ENCODE assay signal across 9 mouse cellular contexts in the genomic region with DNA sequence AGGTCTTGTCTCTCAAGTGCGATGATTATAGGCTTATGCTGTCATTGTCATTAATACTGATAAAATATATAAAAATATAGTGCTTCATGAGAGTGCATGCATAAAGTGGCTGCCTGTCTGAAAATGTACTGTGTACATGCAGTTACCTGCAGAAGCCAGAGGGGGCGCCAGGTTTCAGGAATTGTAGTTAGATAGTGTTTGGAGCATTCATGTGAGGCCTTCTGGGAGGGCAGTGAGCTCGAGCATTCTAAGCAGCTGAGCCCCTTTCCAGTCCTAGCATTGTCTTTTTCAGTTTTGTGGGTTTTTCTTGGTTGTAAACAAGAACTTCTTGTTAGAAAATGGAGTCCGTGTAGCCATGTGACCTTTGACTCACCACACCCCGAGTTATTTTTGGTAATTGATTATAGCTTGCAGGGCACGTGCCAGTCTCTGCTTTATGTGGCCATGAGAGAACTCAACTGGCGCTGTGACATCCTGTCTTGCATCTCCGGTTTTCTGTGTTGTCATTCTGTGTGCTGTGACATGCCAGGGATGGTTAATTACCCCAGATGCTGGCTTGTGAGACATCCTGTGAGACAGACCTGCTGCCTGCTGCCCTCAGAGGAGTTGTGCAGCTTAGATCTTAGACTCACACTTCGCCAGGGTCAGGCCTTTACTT. TPM values are rescaled to one million over a fixed set of nuclear protein-coding genes. Genes with fewer than 3 reads are reported as not detected.
DNase-seq lines count a peak whose midpoint lies in the region; ATAC-seq and TF ChIP-seq lines count a peak whose summit lies in the region.
"Had no signal": no experiment of that assay in that cellular context is flagged by ENCODE, and none has a peak within 500 bp of the region (broad histone marks: within the 10 kb centered on the region; RNA-seq: fewer than 3 reads in every experiment).

No protein-coding gene starts in this region.

- no peaks in the 10 kb centered on the region for H3K27me3 ChIP-seq in heart, embryonic 10.5 days (ENCODE audit: insufficient read depth, poor library complexity, severe bottlenecking)
- H3K27me3 ChIP-seq in thymus, adult 2 months (ENCODE audit: control insufficient read depth, insufficient read depth, low read length) = no peaks in the 10 kb centered on the region
- H3K27me3 ChIP-seq in embryonic facial prominence, embryonic 11.5 days (ENCODE audit: control insufficient read depth, insufficient read depth, low read length) = no peaks in the 10 kb centered on the region
- no peaks in the 10 kb centered on the region for H3K27me3 ChIP-seq in midbrain, embryonic 16.5 days (ENCODE audit: control insufficient read depth, insufficient read depth, low read depth, low read length)
- H3K27me3 ChIP-seq: limb, embryonic 15.5 days had no signal

- H3K9ac ChIP-seq in embryonic facial prominence, embryonic 11.5 days (replicated peaks; ENCODE audit: low read length) = no peak overlapping the region
- H3K9ac ChIP-seq in midbrain, embryonic 16.5 days (ENCODE audit: low read depth, low read length) = no peak overlapping the region
- H3K9ac ChIP-seq: limb, embryonic 15.5 days had no signal

- H3K4me1 ChIP-seq in heart, embryonic 10.5 days = no peaks in the 10 kb centered on the region
- no peaks in the 10 kb centered on the region; the same call in 1 of the 2 replicates for H3K4me1 ChIP-seq in thymus, adult 2 months (replicated peaks; ENCODE audit: control insufficient read depth, insufficient read depth, low read length)
- no peaks in the 10 kb centered on the region for H3K4me1 ChIP-seq in embryonic facial prominence, embryonic 11.5 days (ENCODE audit: control insufficient read depth, insufficient read depth, low read length)
- no peaks in the 10 kb centered on the region for H3K4me1 ChIP-seq in midbrain, embryonic 16.5 days (ENCODE audit: control insufficient read depth, insufficient read depth, low read length)
- H3K4me1 ChIP-seq: limb, embryonic 15.5 days had no signal

- no peak for TF ChIP-seq CTCF in thymus, adult 2 months (IDR thresholded peaks at IDR 0.05; ENCODE audit: borderline replicate concordance, control insufficient read depth, extremely low read depth, insufficient read depth, low read length, poor library complexity)

- TF ChIP-seq POLR2A in thymus, adult 2 months (IDR thresholded peaks at IDR 0.05; ENCODE audit: control insufficient read depth, extremely low read depth, insufficient read depth, low read length, poor library complexity) = no peak

- DNase-seq in heart, postnatal 4 days = peak; percentile 46
- no peak for DNase-seq in heart, embryonic 10.5 days (ENCODE audit: low spot score)
- peak; percentile 60 for DNase-seq in thymus, adult 2 months
- DNase-seq in thymus, adult 18-20 months = no peak
- DNase-seq in embryonic facial prominence, embryonic 11.5 days (ENCODE audit: low spot score) = peak; percentile 44
- DNase-seq in retina, postnatal 7 days (ENCODE audit: low read depth, low spot score) = peak; percentile 31
- DNase-seq in frontal cortex, postnatal 25 days (ENCODE audit: low spot score in 2 of 2) = no peak

- H3K4me2 ChIP-seq in embryonic facial prominence, embryonic 11.5 days (ENCODE audit: low read depth, low read length) = no peak overlapping the region
- no peak overlapping the region for H3K4me2 ChIP-seq in midbrain, embryonic 16.5 days (ENCODE audit: low read length)
- H3K4me2 ChIP-seq: limb, embryonic 15.5 days had no signal

- peaks cover 97% of the 10 kb centered on the region for H3K36me3 ChIP-seq in heart, embryonic 10.5 days
- H3K36me3 ChIP-seq in thymus, adult 2 months (ENCODE audit: control insufficient read depth, insufficient read depth, low read length) = peaks cover 64% of the 10 kb centered on the region
- H3K36me3 ChIP-seq in embryonic facial prominence, embryonic 11.5 days (replicated peaks; ENCODE audit: control insufficient read depth, insufficient read depth, low read depth, low read length) = peaks cover 14% of the 10 kb centered on the region
- peaks cover 52% of the 10 kb centered on the region for H3K36me3 ChIP-seq in midbrain, embryonic 16.5 days (ENCODE audit: control insufficient read depth, insufficient read depth, low read length)

- H3K27ac ChIP-seq in heart, embryonic 10.5 days = no peak overlapping the region
- H3K27ac ChIP-seq in thymus, adult 2 months (ENCODE audit: control insufficient read depth, insufficient read depth, low read length) = peak overlapping the region; percentile 5; the same call in 1 of the 2 replicates
- H3K27ac ChIP-seq in embryonic facial prominence, embryonic 11.5 days (replicated peaks; ENCODE audit: low read depth, low read length) = no peak overlapping the region
- H3K27ac ChIP-seq in midbrain, embryonic 16.5 days (ENCODE audit: low read length) = no peak overlapping the region
- H3K27ac ChIP-seq: limb, embryonic 15.5 days had no signal

- 68% methylated on average over 9 of the region's 9 CpGs for WGBS in heart, embryonic 10.5 days
- WGBS in thymus, adult 2 months = 64% methylated on average over 9 of the region's 9 CpGs
- 72% methylated on average over 9 of the region's 9 CpGs for WGBS in embryonic facial prominence, embryonic 11.5 days
- WGBS in midbrain, embryonic 16.5 days = 73% methylated on average over 9 of the region's 9 CpGs

- no peaks in the 10 kb centered on the region for H3K9me3 ChIP-seq in heart, embryonic 10.5 days
- H3K9me3 ChIP-seq in embryonic facial prominence, embryonic 11.5 days (replicated peaks; ENCODE audit: control insufficient read depth, low read length) = no peaks in the 10 kb centered on the region
- no peaks in the 10 kb centered on the region for H3K9me3 ChIP-seq in midbrain, embryonic 16.5 days (replicated peaks; ENCODE audit: control insufficient read depth, low read length, poor library complexity, severe bottlenecking)
- H3K9me3 ChIP-seq: limb, embryonic 15.5 days had no signal

- H3K4me3 ChIP-seq in heart, embryonic 10.5 days = no peak overlapping the region
- H3K4me3 ChIP-seq in thymus, adult 2 months (ENCODE audit: control insufficient read depth, insufficient read depth, low read length) = no peak overlapping the region
- no peak overlapping the region for H3K4me3 ChIP-seq in embryonic facial prominence, embryonic 11.5 days (ENCODE audit: low read depth, low read length)
- H3K4me3 ChIP-seq in midbrain, embryonic 16.5 days (ENCODE audit: low read depth, low read length) = no peak overlapping the region
- H3K4me3 ChIP-seq: limb, embryonic 15.5 days had no signal

- ATAC-seq in embryonic facial prominence, embryonic 11.5 days (replicated peaks; ENCODE audit: insufficient number of reproducible peaks, low FRiP score, low TSS enrichment, low read depth) = no peak
- ATAC-seq in midbrain, embryonic 16.5 days = no peak

RNA-seq across cellular contexts. Expression of gene Tcf25, which starts 11.5 kb away (rescaled TPM):
- total RNA-seq in heart, postnatal 4 days (2021) = 100 to 1,000 TPM; 174 to 178 TPM
- 153 and 172 TPM in 2 replicates for polyA plus RNA-seq in heart, embryonic 10.5 days (2016; fragmentation: Nextera tagmentation; extraction: Ambion mirVana)
- polyA plus RNA-seq in thymus, adult 2 months (2012; rRNA removed) = 256 and 261 TPM in 2 replicates
- 151 TPM in 2 replicates for polyA plus RNA-seq in embryonic facial prominence, embryonic 11.5 days (2014; fragmentation: Nextera tagmentation; extraction: Ambion mirVana)
- 338 and 394 TPM in 2 replicates for polyA plus RNA-seq in midbrain, embryonic 16.5 days (2015; fragmentation: Nextera tagmentation; extraction: Ambion mirVana)

RNA-seq across cellular contexts. Expression of gene Mc1r, which starts 21.9 kb away (rescaled TPM):
- total RNA-seq in heart, postnatal 4 days (2021) = not detected
- polyA plus RNA-seq in heart, embryonic 10.5 days (2016; fragmentation: Nextera tagmentation; extraction: Ambion mirVana) = not detected in 2 replicates
- 0.34 and 0.46 TPM in 2 replicates for polyA plus RNA-seq in thymus, adult 2 months (2012; rRNA removed)
- polyA plus RNA-seq in embryonic facial prominence, embryonic 11.5 days (2014; fragmentation: Nextera tagmentation; extraction: Ambion mirVana) = not detected in 2 replicates
- 0.08 and 0.11 TPM in 2 replicates for polyA plus RNA-seq in midbrain, embryonic 16.5 days (2015; fragmentation: Nextera tagmentation; extraction: Ambion mirVana)

RNA-seq across cellular contexts. Expression of gene Tubb3, which starts 26.2 kb away (rescaled TPM):
- 1 to 10 TPM; 1.8 to 2.5 TPM for total RNA-seq in heart, postnatal 4 days (2021)
- 10.5 and 15.8 TPM in 2 replicates for polyA plus RNA-seq in heart, embryonic 10.5 days (2016; fragmentation: Nextera tagmentation; extraction: Ambion mirVana)
- 19.4 and 31.5 TPM in 2 replicates for polyA plus RNA-seq in thymus, adult 2 months (2012; rRNA removed)
- 199 and 248 TPM in 2 replicates for polyA plus RNA-seq in embryonic facial prominence, embryonic 11.5 days (2014; fragmentation: Nextera tagmentation; extraction: Ambion mirVana)
- polyA plus RNA-seq in midbrain, embryonic 16.5 days (2015; fragmentation: Nextera tagmentation; extraction: Ambion mirVana) = 2,090 and 2,148 TPM in 2 replicates

RNA-seq across cellular contexts. Expression of gene Def8, which starts 38.3 kb away (rescaled TPM):
- total RNA-seq in heart, postnatal 4 days (2021) = 10 to 100 TPM; 65.4 to 68.0 TPM
- polyA plus RNA-seq in heart, embryonic 10.5 days (2016; fragmentation: Nextera tagmentation; extraction: Ambion mirVana) = 36.4 and 38.6 TPM in 2 replicates
- 31.1 and 32.6 TPM in 2 replicates for polyA plus RNA-seq in thymus, adult 2 months (2012; rRNA removed)
- 38.8 and 39.6 TPM in 2 replicates for polyA plus RNA-seq in embryonic facial prominence, embryonic 11.5 days (2014; fragmentation: Nextera tagmentation; extraction: Ambion mirVana)
- polyA plus RNA-seq in midbrain, embryonic 16.5 days (2015; fragmentation: Nextera tagmentation; extraction: Ambion mirVana) = 45.4 and 49.5 TPM in 2 replicates

RNA-seq across cellular contexts. Expression of gene Spire2, which starts 52.5 kb away (rescaled TPM):
- under 1 TPM; 0.38 to 0.61 TPM for total RNA-seq in heart, postnatal 4 days (2021)
- polyA plus RNA-seq in heart, embryonic 10.5 days (2016; fragmentation: Nextera tagmentation; extraction: Ambion mirVana) = 4.4 TPM in 2 replicates
- polyA plus RNA-seq in thymus, adult 2 months (2012; rRNA removed) = 2.1 and 2.5 TPM in 2 replicates
- polyA plus RNA-seq in embryonic facial prominence, embryonic 11.5 days (2014; fragmentation: Nextera tagmentation; extraction: Ambion mirVana) = 3.1 and 3.4 TPM in 2 replicates
- polyA plus RNA-seq in midbrain, embryonic 16.5 days (2015; fragmentation: Nextera tagmentation; extraction: Ambion mirVana) = 39.1 and 42.3 TPM in 2 replicates

Comparison
In these comparisons a context has a peak if more than half of its experiments do, and no peak if none do; other contexts are left out.
1. DNase-seq: peak in heart, postnatal 4 days (single experiment), thymus, adult 2 months (single experiment), embryonic facial prominence, embryonic 11.5 days (single experiment) and retina, postnatal 7 days (single experiment); none in heart, embryonic 10.5 days (single experiment), thymus, adult 18-20 months (0 of 2) and frontal cortex, postnatal 25 days (0 of 2).